Mouse (Mus musculus) A20 (cell line): ENCODE results near the gene Gm10800.
"Not testable (repeated sequence)": the region's sequence is repeated elsewhere in the genome, so short reads cannot be mapped to it uniquely, and the experiment has no call there.

Experiments
- DNase-seq: peaks from one replicate; pipeline ENCODE4 v3.0.0-alpha.2; 2011; ENCODE audit warnings: low read depth, low spot score

The Gm10800 gene

DNA sequence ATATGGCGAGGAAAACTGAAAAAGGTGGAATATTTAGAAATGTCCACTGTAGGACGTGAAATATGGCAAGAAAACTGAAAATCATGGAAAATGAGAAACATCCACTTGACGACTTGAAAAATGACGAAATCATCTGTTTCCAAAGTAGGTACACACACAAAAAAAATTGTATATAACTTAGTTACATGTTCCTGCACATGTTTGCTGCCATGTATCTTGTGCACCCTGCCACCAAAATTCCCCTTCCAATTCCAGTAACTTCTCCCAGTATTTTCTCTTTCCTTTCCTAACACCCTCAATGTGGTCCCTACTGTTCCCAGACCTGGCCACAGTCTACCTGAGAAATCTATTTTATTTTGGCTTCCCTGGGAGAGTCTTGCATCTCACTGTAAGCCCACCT is at the start of gene Gm10800:
Gene Gm10800 (minus strand): TSS at position 101 of the 400 bp plus-strand sequence.
- DNase-seq, result not testable (repeated sequence)

DNA sequence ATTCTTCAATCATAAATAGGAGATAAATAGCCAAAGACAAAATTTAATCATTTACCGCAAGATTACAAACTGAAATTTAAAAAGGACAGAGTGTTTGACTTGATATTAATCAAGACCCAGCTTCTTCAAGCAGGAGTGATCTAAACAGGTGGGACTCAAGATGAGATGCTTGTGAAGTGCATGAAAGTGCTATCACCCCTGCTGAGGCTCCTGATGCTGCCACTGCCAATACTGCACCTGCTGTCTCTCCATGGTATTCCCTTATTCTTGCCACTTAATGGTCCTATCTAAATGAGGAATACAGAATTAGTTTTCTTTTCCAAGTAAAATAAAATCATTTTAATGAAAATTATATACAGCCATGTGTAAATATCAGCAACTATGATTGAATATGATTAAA is 30.4 kb upstream of the Gm10800 start:
- no peak for DNase-seq

DNA sequence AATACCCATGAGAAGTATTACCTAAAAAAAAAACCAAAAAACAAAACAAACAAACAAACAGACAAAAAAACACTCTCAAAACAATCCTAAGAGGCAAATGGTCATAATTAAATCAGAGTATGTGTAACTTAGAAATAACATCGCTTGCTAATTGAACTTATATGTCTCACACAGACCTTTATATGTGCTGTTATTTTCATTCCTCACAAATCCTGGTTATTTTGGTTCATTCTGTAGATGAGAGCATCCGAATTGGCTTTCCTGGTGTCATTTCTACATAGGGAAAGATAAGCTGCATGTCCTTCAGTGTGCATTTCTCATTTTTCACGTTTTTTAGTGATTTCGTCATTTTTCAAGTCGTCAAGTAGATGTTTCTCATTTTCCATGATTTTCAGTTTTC is 5.2 kb downstream of the Gm10800 start, which contains the start of gene Gm10801:
Gene Gm10801 (plus strand): TSS at position 301 of the 400 bp plus-strand sequence.
- DNase-seq, result not testable (repeated sequence)
